Mouse (Mus musculus): ENCODE measurements around the gene Eln. TPM values are rescaled to one million over a fixed set of nuclear protein-coding genes. Genes with fewer than 3 reads are reported as not detected.
A peak's percentile ranks its signal among the peaks of the same experiment; 100 is the strongest.

The Eln gene
- total and polyA plus RNA-seq, 3 experiments: not detected

DNA sequence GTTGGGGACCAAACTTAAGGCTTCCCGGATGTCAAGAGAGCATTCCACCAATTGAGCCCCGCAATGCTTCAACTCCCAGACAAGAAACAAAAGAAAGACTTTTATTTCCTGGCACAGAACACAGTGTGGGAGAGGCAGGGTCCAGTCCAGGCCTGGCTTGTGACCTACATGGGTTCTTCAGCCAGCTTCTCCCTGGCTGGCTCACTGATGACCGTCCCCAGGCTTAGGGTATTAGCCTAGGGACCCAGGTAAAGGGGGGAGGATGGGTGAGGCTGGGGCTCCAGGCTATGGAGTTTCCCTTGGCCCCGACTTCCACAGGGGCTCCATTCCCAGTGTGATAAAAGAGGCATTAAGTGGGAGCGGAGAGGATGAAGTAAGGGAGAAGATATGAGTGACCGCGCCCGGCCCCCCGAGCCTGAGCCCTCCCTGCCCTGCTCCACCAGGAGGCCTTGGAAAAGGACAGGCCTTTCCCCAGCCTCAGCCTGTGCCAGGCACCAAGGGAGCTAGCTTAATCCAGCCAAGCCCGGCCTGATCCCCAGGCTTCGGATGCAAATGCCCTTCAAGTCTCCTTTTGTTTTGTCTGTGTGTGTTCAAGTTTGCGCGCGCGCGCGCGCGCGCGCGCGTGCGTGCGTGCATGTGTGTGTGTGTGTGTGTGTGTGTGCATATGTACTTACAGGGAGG, 38.7 kb upstream of the Eln start:
- Histone ChIP-seq H3K79me2 (replicated peaks; ENCODE audit: control insufficient read depth, extremely low read depth, insufficient read depth, poor library complexity, severe bottlenecking) (no peaks in the 10 kb centered on the region), H3K4me1 (ENCODE audit: control insufficient read depth in 1 of 2, insufficient read depth in 2 of 2) (peaks cover 0 to 8% of the 10 kb centered on the region in 2 experiments; a peak in 2 of 4 replicates), H3K9ac (ENCODE audit: insufficient read depth, low read depth) (no peak overlapping the region), H3K9me3 (replicated peaks; ENCODE audit: low read length) (peaks cover 2% of the 10 kb centered on the region), H3K27ac (ENCODE audit: insufficient read depth, low read depth) (no peak overlapping the region), H3K27me3 (replicated peaks) (peaks cover 24% of the 10 kb centered on the region), H3K36me3 (replicated peaks in 1 of 2; ENCODE audit: control insufficient read depth in 1 of 2, insufficient read depth in 1 of 2, low read length in 1 of 2) (no peaks in the 10 kb centered on the region), H3K4me3 (replicated peaks in 1 of 3; ENCODE audit: low read depth in 2 of 3, low read length in 2 of 3, poor library complexity in 1 of 3) (no peak overlapping the region), H3K4me2 (ENCODE audit: insufficient read depth, low read depth, poor library complexity, severe bottlenecking) (no peak overlapping the region)
- dilution Hi-C loops (cut with MboI; ENCODE audit: extremely low pct_ligation_motif_present, extremely low pct_unique_long_range_greater_than_20kb, low sequenced_read_pairs): no loop called here
- TF ChIP-seq MAZ (IDR thresholded peaks at IDR 0.05; ENCODE audit: low read depth, low read length) (no peak), ZNF384 (IDR thresholded peaks at IDR 0.05; ENCODE audit: low read depth, low read length) (no peak), BHLHE40 (IDR thresholded peaks at IDR 0.05; ENCODE audit: low read depth, low read length) (no peak), MEF2A (IDR thresholded peaks at IDR 0.05; ENCODE audit: borderline replicate concordance, low read depth, low read length) (no peak), HCFC1 (IDR thresholded peaks at IDR 0.05; ENCODE audit: low read depth, low read length) (no peak), SIN3A (IDR thresholded peaks at IDR 0.05; ENCODE audit: low read length) (no peak), CHD1 (IDR thresholded peaks at IDR 0.05; ENCODE audit: low read depth, low read length) (no peak), MAFK (IDR thresholded peaks at IDR 0.05; ENCODE audit: insufficient replicate concordance, low read length) (no peak), MAX (IDR thresholded peaks at IDR 0.05; ENCODE audit: low read length) (no peak), PAX5 (IDR thresholded peaks at IDR 0.05; ENCODE audit: low read length) (no peak), NRF1 (IDR thresholded peaks at IDR 0.05; ENCODE audit: low read depth, low read length) (no peak), ELF1 (IDR thresholded peaks at IDR 0.05; ENCODE audit: low read depth, low read length) (no peak), ZMIZ1 (IDR thresholded peaks at IDR 0.05; ENCODE audit: low read depth, low read length) (no peak), MXI1 (IDR thresholded peaks at IDR 0.05; ENCODE audit: low read depth, low read length) (no peak), CTCF (conservative IDR thresholded peaks at IDR 0.05 in 1 of 2, IDR thresholded peaks at IDR 0.05 in 1 of 2; ENCODE audit: low read depth in 2 of 2, low read length in 2 of 2) (no peak), ETS1 (conservative IDR thresholded peaks at IDR 0.05; ENCODE audit: low read depth, low read length) (no peak), EP300 (IDR thresholded peaks at IDR 0.05; ENCODE audit: low read length) (no peak), CHD2 (IDR thresholded peaks at IDR 0.05; ENCODE audit: low read length) (no peak), USF1 (IDR thresholded peaks at IDR 0.05; ENCODE audit: low read depth, low read length) (no peak), UBTF (IDR thresholded peaks at IDR 0.05; ENCODE audit: low read depth, low read length) (no peak)
- in situ Hi-C loops (cut with MboI; ENCODE audit: low pct_ligation_motif_present, low pct_unique_long_range_greater_than_20kb, low sequenced_read_pairs): loop anchor here (25.0 kb wide), 1 partner anchor 101 kb away; no protein-coding TSS in a partner anchor
- no peak for DNase-seq (ENCODE audit: extremely low read depth)

GRCm38 (mm10) chr5:134783794-134784193, 36.7 kb upstream of the Eln start:
- no peaks in the 10 kb centered on the region for H3K79me2 ChIP-seq (replicated peaks; ENCODE audit: control insufficient read depth, extremely low read depth, insufficient read depth, poor library complexity, severe bottlenecking)
- H3K4me3 ChIP-seq (replicated peaks in 1 of 3; ENCODE audit: low read depth in 2 of 3, low read length in 2 of 3, poor library complexity in 1 of 3): no peak overlapping the region
- H3K4me2 ChIP-seq (ENCODE audit: insufficient read depth, low read depth, poor library complexity, severe bottlenecking): no peak overlapping the region
- no peaks in the 10 kb centered on the region for H3K36me3 ChIP-seq (replicated peaks in 1 of 2; ENCODE audit: control insufficient read depth in 1 of 2, insufficient read depth in 1 of 2, low read length in 1 of 2)
- no peak overlapping the region for H3K9ac ChIP-seq (ENCODE audit: insufficient read depth, low read depth)
- in situ Hi-C loops (cut with MboI; ENCODE audit: low pct_ligation_motif_present, low pct_unique_long_range_greater_than_20kb, low sequenced_read_pairs): loop anchor here (25.0 kb wide), 1 partner anchor 104 kb away; no protein-coding TSS in a partner anchor
- no peak overlapping the region for H3K27ac ChIP-seq (ENCODE audit: insufficient read depth, low read depth)
- dilution Hi-C loops (cut with MboI; ENCODE audit: extremely low pct_ligation_motif_present, extremely low pct_unique_long_range_greater_than_20kb, low sequenced_read_pairs): no loop called here
- peaks cover 27% of the 10 kb centered on the region for H3K27me3 ChIP-seq (replicated peaks)
- TF ChIP-seq EP300 (IDR thresholded peaks at IDR 0.05; ENCODE audit: low read length) (no peak), BHLHE40 (IDR thresholded peaks at IDR 0.05; ENCODE audit: low read depth, low read length) (no peak), SMC3 (IDR thresholded peaks at IDR 0.05; ENCODE audit: low read depth, low read length) (no peak), MAFK (IDR thresholded peaks at IDR 0.05; ENCODE audit: insufficient replicate concordance, low read length) (0 out of 2 replicates have a peak, but pooled peaks have one; percentile 53), IRF4 (IDR thresholded peaks at IDR 0.05; ENCODE audit: low read depth, low read length) (no peak), RCOR1 (conservative IDR thresholded peaks at IDR 0.05; ENCODE audit: low read depth, low read length) (no peak)
- H3K9me3 ChIP-seq (replicated peaks; ENCODE audit: low read length): no peaks in the 10 kb centered on the region
- DNase-seq (ENCODE audit: extremely low read depth): no peak
- H3K4me1 ChIP-seq (ENCODE audit: control insufficient read depth in 1 of 2, insufficient read depth in 2 of 2): peaks cover 0 to 8% of the 10 kb centered on the region in 2 experiments; a peak in 2 of 4 replicates

Measured in CH12.LX (cell line).